ENCODE assay signal across 16 mouse cellular contexts in the genomic region with DNA sequence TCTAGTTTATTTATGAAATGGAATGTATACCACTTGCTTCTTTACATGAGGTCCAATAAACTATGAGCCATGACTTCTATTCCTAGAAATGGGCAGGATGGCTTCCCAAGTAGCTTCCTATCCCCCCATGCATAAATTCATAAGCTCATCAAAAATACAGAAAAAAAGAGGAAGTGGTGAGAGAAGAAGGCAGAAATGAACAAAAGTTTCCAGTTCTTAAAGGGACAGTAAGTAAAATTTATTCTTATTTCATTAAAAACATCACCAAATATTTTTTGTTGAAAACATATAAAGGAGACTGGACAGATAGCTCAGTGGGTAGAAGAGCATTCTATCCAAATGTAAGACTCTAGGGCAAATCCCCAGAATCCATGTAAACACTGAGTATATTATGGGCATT.
"Had no signal": no experiment of that assay in that cellular context is flagged by ENCODE, and none has a peak within 500 bp of the region (broad histone marks: within the 10 kb centered on the region; RNA-seq: fewer than 3 reads in every experiment).

No protein-coding gene starts in this region.

- DNase-seq: liver, postnatal 0 days; lung, adult 2 months; lung, postnatal 14 days; lung, postnatal 36 days; midbrain, embryonic 14.5 days; right cerebral cortex, postnatal 14 days; thymus, adult 18-20 months; thymus, postnatal 14 days; thymus, postnatal 36 days had no signal

- H3K27me3 ChIP-seq: liver, embryonic 15.5 days; lung, embryonic 15.5 days; midbrain, embryonic 12.5 days; neural tube, embryonic 12.5 days had no signal

- ATAC-seq: liver, postnatal 0 days; lung, postnatal 0 days; midbrain, embryonic 16.5 days had no signal

- H3K36me3 ChIP-seq: liver, embryonic 15.5 days; lung, embryonic 15.5 days; midbrain, embryonic 10.5 days; midbrain, embryonic 12.5 days; neural tube, embryonic 12.5 days had no signal
